In genomic region chr1:157231016-157231415, GRCm38 (mm10) we compare ENCODE assay signal across 10 mouse cellular contexts.
DNase-seq lines count a peak whose midpoint lies in the region; ATAC-seq and TF ChIP-seq lines count a peak whose summit lies in the region.
"Had no signal": no experiment of that assay in that cellular context is flagged by ENCODE, and none has a peak within 500 bp of the region (broad histone marks: within the 10 kb centered on the region; RNA-seq: fewer than 3 reads in every experiment).

No protein-coding gene starts in this region.

- H3K9me3 ChIP-seq in heart, embryonic 14.5 days (ENCODE audit: control insufficient read depth, low read length): no peaks in the 10 kb centered on the region
- H3K9me3 ChIP-seq in forebrain, postnatal 0 days (ENCODE audit: low read length): no peaks in the 10 kb centered on the region
- H3K9me3 ChIP-seq in midbrain, embryonic 14.5 days (ENCODE audit: control insufficient read depth, low read length): no peaks in the 10 kb centered on the region; the same call in 1 of the 2 replicates
- H3K9me3 ChIP-seq: limb, embryonic 12.5 days had no signal

- TF ChIP-seq CTCF in brain, embryonic 14.5 days (IDR thresholded peaks at IDR 0.05; ENCODE audit: borderline replicate concordance, extremely low read depth, insufficient read depth, insufficient read length): no peak
- TF ChIP-seq CTCF in forebrain, postnatal 0 days (IDR thresholded peaks at IDR 0.05; ENCODE audit: low read depth): no peak

- 0 out of 4 replicates have a peak, but pooled peaks cover 0 to 4% of the 10 kb centered on the region in 2 experiments for H3K4me1 ChIP-seq in heart, embryonic 14.5 days (ENCODE audit: control insufficient read depth in 2 of 2, insufficient read depth in 2 of 2, low read length in 2 of 2)
- H3K4me1 ChIP-seq in forebrain, postnatal 0 days (ENCODE audit: insufficient read depth): peaks cover 6% of the 10 kb centered on the region; the same call in 1 of the 2 replicates
- 0 out of 2 replicates have a peak, but pooled peaks cover 10% of the 10 kb centered on the region for H3K4me1 ChIP-seq in midbrain, embryonic 14.5 days (ENCODE audit: control insufficient read depth, insufficient read depth, low read length)
- H3K4me1 ChIP-seq: limb, embryonic 12.5 days had no signal

- H3K9ac ChIP-seq in heart, embryonic 14.5 days (ENCODE audit: low read length): 0 out of 2 replicates have a peak overlapping the region, but pooled peaks have one; percentile 5
- H3K9ac ChIP-seq in forebrain, postnatal 0 days: peak overlapping the region; percentile 37
- 0 out of 2 replicates have a peak overlapping the region, but pooled peaks have one; percentile 2 for H3K9ac ChIP-seq in midbrain, embryonic 14.5 days (replicated peaks; ENCODE audit: low read length)
- H3K9ac ChIP-seq: limb, embryonic 12.5 days had no signal

- WGBS in heart, embryonic 14.5 days: 22% methylated on average over 8 of the region's 8 CpGs
- 11% methylated on average over 8 of the region's 8 CpGs for WGBS in forebrain, postnatal 0 days
- WGBS in midbrain, embryonic 14.5 days: 12% methylated on average over 8 of the region's 8 CpGs

- DNase-seq in heart, postnatal 4 days: no peak
- DNase-seq in brain, embryonic 14.5 days (ENCODE audit: low read depth): peak; percentile 82
- DNase-seq in forebrain, postnatal 0 days: peak; percentile 50
- peak; percentile 68 for DNase-seq in midbrain, embryonic 14.5 days
- DNase-seq in gastrocnemius, postnatal 36 days: no peak
- DNase-seq in lung, adult 18-20 months: no peak

- no peak overlapping the region for H3K4me3 ChIP-seq in heart, embryonic 14.5 days (ENCODE audit: control insufficient read depth in 1 of 2, insufficient read depth in 1 of 2, low read depth in 1 of 2, low read length in 2 of 2)
- H3K4me3 ChIP-seq in forebrain, postnatal 0 days (ENCODE audit: low read depth, low read length): peak overlapping the region; percentile 24
- 0 out of 2 replicates have a peak overlapping the region, but pooled peaks have one; percentile 0 for H3K4me3 ChIP-seq in midbrain, embryonic 14.5 days (replicated peaks; ENCODE audit: low read depth, low read length)
- H3K4me3 ChIP-seq: limb, embryonic 12.5 days had no signal

- H3K36me3 ChIP-seq in heart, embryonic 14.5 days (ENCODE audit: control insufficient read depth, insufficient read depth, low read length): no peaks in the 10 kb centered on the region
- no peaks in the 10 kb centered on the region for H3K36me3 ChIP-seq in forebrain, postnatal 0 days (ENCODE audit: insufficient read depth)
- no peaks in the 10 kb centered on the region for H3K36me3 ChIP-seq in midbrain, embryonic 14.5 days (ENCODE audit: control insufficient read depth, insufficient read depth, low read length)
- H3K36me3 ChIP-seq: limb, embryonic 12.5 days had no signal

- H3K4me2 ChIP-seq in heart, embryonic 14.5 days (ENCODE audit: low read length): peak overlapping the region; percentile 48
- peak overlapping the region; percentile 44 for H3K4me2 ChIP-seq in forebrain, postnatal 0 days (ENCODE audit: low read depth)
- H3K4me2 ChIP-seq in midbrain, embryonic 14.5 days (ENCODE audit: low read length): peak overlapping the region; percentile 40
- H3K4me2 ChIP-seq: limb, embryonic 12.5 days had no signal

- no peak for TF ChIP-seq POLR2A in brain, embryonic 14.5 days (IDR thresholded peaks at IDR 0.05; ENCODE audit: borderline replicate concordance, extremely low read depth, insufficient read depth, insufficient read length, poor library complexity, severe bottlenecking)

- H3K27me3 ChIP-seq in heart, embryonic 14.5 days (ENCODE audit: control insufficient read depth, insufficient read depth, low read length): no peaks in the 10 kb centered on the region
- no peaks in the 10 kb centered on the region for H3K27me3 ChIP-seq in forebrain, postnatal 0 days (ENCODE audit: insufficient read depth, low read length)
- H3K27me3 ChIP-seq in midbrain, embryonic 14.5 days (ENCODE audit: control insufficient read depth, insufficient read depth, low read length): no peaks in the 10 kb centered on the region
- H3K27me3 ChIP-seq: limb, embryonic 12.5 days had no signal

- no peak overlapping the region for H3K27ac ChIP-seq in heart, embryonic 14.5 days (replicated peaks in 1 of 2; ENCODE audit: control insufficient read depth in 1 of 2, insufficient read depth in 1 of 2, low read depth in 2 of 2, low read length in 2 of 2)
- H3K27ac ChIP-seq in forebrain, postnatal 0 days (ENCODE audit: low read depth, low read length): peak overlapping the region; percentile 40; the same call in 1 of the 2 replicates
- H3K27ac ChIP-seq in midbrain, embryonic 14.5 days (replicated peaks; ENCODE audit: low read depth, low read length): no peak overlapping the region
- H3K27ac ChIP-seq: limb, embryonic 12.5 days had no signal

- intact Hi-C loops in gastrocnemius, postnatal 36 days (cut with DNase I): no loop called here

- no peak for ATAC-seq in heart, embryonic 14.5 days (ENCODE audit: insufficient number of reproducible peaks, insufficient read depth, low FRiP score, low read depth)
- ATAC-seq in forebrain, postnatal 0 days: peak; percentile 71; the same call in 1 of the 2 replicates
- ATAC-seq in midbrain, embryonic 14.5 days (ENCODE audit: low FRiP score, low TSS enrichment): no peak
- ATAC-seq in erythroid progenitor cell, adult 5-6 weeks (replicated peaks; ENCODE audit: low FRiP score, poor library complexity, severe bottlenecking): no peak
- ATAC-seq: CD4-positive, CD25-positive, alpha-beta regulatory T cell, adult 4 months had no signal

Comparison
In these comparisons a context has a peak if more than half of its experiments do, and no peak if none do; other contexts are left out.
1. H3K4me3 ChIP-seq: peak in forebrain, postnatal 0 days (single experiment) and midbrain, embryonic 14.5 days (single experiment); none in heart, embryonic 14.5 days (0 of 2).
2. DNase-seq: peak in brain, embryonic 14.5 days (single experiment), forebrain, postnatal 0 days (single experiment) and midbrain, embryonic 14.5 days (single experiment); none in heart, postnatal 4 days (single experiment), gastrocnemius, postnatal 36 days (0 of 2) and lung, adult 18-20 months (0 of 2).
3. Peak in every context shown above with its lines, with median percentiles within 50 percentile points of each other: H3K4me2 ChIP-seq and H3K9ac ChIP-seq.